Mouse (Mus musculus) testis, adult 2 months (tissue): ENCODE measurements around the gene Fn3krp.

Experiments
- CTCF ChIP-seq: fragments of 200-500 bp; IDR thresholded peaks from 2 replicates; pipeline ENCODE4 v1.5.1; 2012; ENCODE audit warnings: low read depth, mild to moderate bottlenecking, inconsistent platforms, low read length, moderate library complexity; ENCODE audit not compliant: control insufficient read depth, insufficient read depth, insufficient replicate concordance
- POLR2A ChIP-seq: fragments of 200-500 bp; IDR thresholded peaks from 2 replicates; pipeline ENCODE4 v1.6.1; 2012; ENCODE audit warnings: low read depth, mild to moderate bottlenecking, inconsistent platforms, low read length, moderate library complexity; ENCODE audit not compliant: control insufficient read depth

DNA sequence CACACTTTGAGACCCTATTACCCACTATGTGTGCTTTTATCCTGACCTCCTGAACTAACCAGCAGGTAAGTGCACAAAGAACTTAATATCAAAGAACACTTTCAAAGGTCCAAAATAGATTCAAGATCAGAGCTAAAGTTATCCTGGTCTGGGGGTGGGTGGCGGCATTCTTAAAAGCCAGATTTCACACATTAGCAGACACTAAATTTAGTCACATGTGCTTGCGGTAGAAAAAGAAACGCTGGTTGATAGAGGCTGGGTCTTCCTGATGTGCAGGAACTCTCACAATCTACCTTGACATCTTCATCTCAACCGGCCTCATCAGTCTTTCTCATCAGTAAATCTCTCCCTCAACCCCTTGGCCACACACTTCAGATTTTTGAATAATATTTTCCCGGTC, 6.4 kb upstream of the Fn3krp start:
- TF ChIP-seq CTCF = no peak
- no peak for TF ChIP-seq POLR2A
